Mouse (Mus musculus) kidney, postnatal 36 days (tissue): ENCODE measurements around the gene Trim13.

Source experiments
- DNase-seq, 2 experiments: peaks; one replicate each; pipeline ENCODE4 v3.0.0; 2021 to 2022; ENCODE audit warnings: mixed read lengths in 2 of 2

Trim13 gene

GRCm38 (mm10) chr14:61620371-61620770, 22.3 kb downstream of the Trim13 start:
- no peak for DNase-seq

- DNase-seq: no peak
Measured at GRCm38 (mm10) chr14:61635969-61636368, 37.9 kb downstream of the Trim13 start.

- DNase-seq: no peak
Measured at GRCm38 (mm10) chr14:61642668-61643067, 44.6 kb downstream of the Trim13 start.

- DNase-seq: no peak
Measured at GRCm38 (mm10) chr14:61645547-61645946, 47.5 kb downstream of the Trim13 start.

- DNase-seq: peak; percentile 36 to 59
Measured at GRCm38 (mm10) chr14:61647182-61647880, 49.3 kb downstream of the Trim13 start.

- DNase-seq: peak; percentile 40 to 76
Measured at GRCm38 (mm10) chr14:61647881-61648684, 50.0 kb downstream of the Trim13 start.

- DNase-seq: peak; percentile 97 to 99
Measured at GRCm38 (mm10) chr14:61648685-61649504, 50.8 kb downstream of the Trim13 start.

GRCm38 (mm10) chr14:61650291-61650960, 52.4 kb downstream of the Trim13 start:
- peak; percentile 60 to 75 for DNase-seq
